Comparison of ENCODE assay signal across 14 mouse cellular contexts in the genomic region with DNA sequence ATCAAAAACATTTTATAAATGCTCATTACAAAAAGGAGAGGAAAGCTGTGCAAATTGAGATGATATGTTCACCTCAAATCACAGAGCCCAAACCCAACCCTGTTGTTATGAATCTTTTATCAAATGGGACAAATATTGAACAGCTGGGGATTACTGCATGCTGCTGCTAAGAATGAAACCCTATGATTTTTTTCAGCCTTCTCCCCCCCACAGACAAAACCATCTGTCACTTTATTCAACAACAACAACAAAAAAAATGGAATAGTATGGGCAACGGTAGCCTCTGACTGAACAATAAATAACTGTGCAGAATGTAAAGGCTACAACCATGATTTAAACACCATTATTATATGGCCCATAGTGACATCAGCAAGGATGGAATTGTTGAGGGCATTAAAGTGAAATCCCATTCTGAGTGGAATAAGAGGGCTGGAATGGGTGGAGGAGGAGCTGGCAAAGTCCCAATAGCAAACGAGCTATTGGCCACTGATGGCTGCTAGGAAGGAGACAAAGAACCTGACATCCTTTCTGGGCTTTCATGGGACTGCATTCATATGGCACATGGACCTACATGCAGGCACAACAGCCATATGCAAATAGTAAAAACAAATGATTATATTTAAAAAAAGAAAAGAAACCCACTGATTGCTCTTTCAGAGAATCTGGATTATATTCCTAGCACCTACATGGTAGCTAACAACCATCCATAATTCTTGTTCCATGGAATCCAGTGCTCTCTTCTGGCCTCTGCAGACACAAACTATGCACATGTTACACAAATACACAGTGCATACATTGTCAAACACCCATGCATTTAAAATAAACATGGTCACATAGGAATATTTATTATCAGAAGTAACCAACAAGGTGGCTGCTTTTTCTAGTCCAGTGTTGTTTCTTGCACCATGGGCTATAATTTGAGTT.
DNase-seq lines count a peak whose midpoint lies in the region; ATAC-seq and TF ChIP-seq lines count a peak whose summit lies in the region.
"Had no signal": no experiment of that assay in that cellular context is flagged by ENCODE, and none has a peak within 500 bp of the region (broad histone marks: within the 10 kb centered on the region; RNA-seq: fewer than 3 reads in every experiment).

No protein-coding gene starts in this region.

- no peak overlapping the region for H3K9ac ChIP-seq in midbrain, embryonic 14.5 days (replicated peaks; ENCODE audit: low read length)
- H3K9ac ChIP-seq in midbrain, embryonic 13.5 days (replicated peaks) = no peak overlapping the region
- H3K9ac ChIP-seq in forebrain, postnatal 0 days = no peak overlapping the region
- H3K9ac ChIP-seq: heart, embryonic 13.5 days; limb, embryonic 12.5 days; liver, embryonic 13.5 days had no signal

- no peaks in the 10 kb centered on the region for H3K4me1 ChIP-seq in midbrain, embryonic 14.5 days (ENCODE audit: control insufficient read depth, insufficient read depth, low read length)
- H3K4me1 ChIP-seq in midbrain, embryonic 13.5 days (replicated peaks) = no peaks in the 10 kb centered on the region
- H3K4me1 ChIP-seq in forebrain, postnatal 0 days (ENCODE audit: insufficient read depth) = no peaks in the 10 kb centered on the region
- H3K4me1 ChIP-seq: heart, embryonic 13.5 days; limb, embryonic 12.5 days; liver, embryonic 13.5 days had no signal

- WGBS in midbrain, embryonic 14.5 days = 41% methylated on average over 2 of the region's 2 CpGs
- WGBS in midbrain, embryonic 13.5 days = 40% methylated on average over 2 of the region's 2 CpGs
- 13% methylated on average over 2 of the region's 2 CpGs for WGBS in forebrain, postnatal 0 days

- peak; percentile 29 for DNase-seq in midbrain, embryonic 14.5 days
- DNase-seq in cerebellum, adult 11-12 months = peak; percentile 8
- peak; percentile 72 to 81 for DNase-seq in cerebellum, postnatal 14 days
- DNase-seq in forebrain, postnatal 0 days = peak; percentile 21
- no peak for DNase-seq in c-Kit-positive CD71-positive TER-119-positive erythroid progenitor cells, embryonic 14.5 days (ENCODE audit: low spot score)
- DNase-seq: adrenal gland, postnatal 10 days; kidney, adult 11 months; liver, embryonic 13.5 days; right cerebral cortex, postnatal 25 days; thymus, postnatal 4 days had no signal

- ATAC-seq in midbrain, embryonic 14.5 days (ENCODE audit: low FRiP score, low TSS enrichment) = no peak
- ATAC-seq in midbrain, embryonic 13.5 days = no peak
- no peak for ATAC-seq in forebrain, postnatal 0 days
- no peak for ATAC-seq in megakaryocyte, adult 5-6 weeks (ENCODE audit: poor library complexity, severe bottlenecking)

- no peaks in the 10 kb centered on the region for H3K9me3 ChIP-seq in midbrain, embryonic 14.5 days (ENCODE audit: control insufficient read depth, low read length)
- H3K9me3 ChIP-seq in midbrain, embryonic 13.5 days = no peaks in the 10 kb centered on the region
- H3K9me3 ChIP-seq in forebrain, postnatal 0 days (ENCODE audit: low read length) = no peaks in the 10 kb centered on the region
- H3K9me3 ChIP-seq: heart, embryonic 13.5 days; limb, embryonic 12.5 days; liver, embryonic 13.5 days had no signal

- H3K4me2 ChIP-seq in midbrain, embryonic 14.5 days (ENCODE audit: low read length) = no peak overlapping the region
- no peak overlapping the region for H3K4me2 ChIP-seq in midbrain, embryonic 13.5 days (replicated peaks)
- H3K4me2 ChIP-seq in forebrain, postnatal 0 days (ENCODE audit: low read depth) = no peak overlapping the region
- H3K4me2 ChIP-seq: heart, embryonic 13.5 days; limb, embryonic 12.5 days; liver, embryonic 13.5 days had no signal

- H3K36me3 ChIP-seq in midbrain, embryonic 14.5 days (ENCODE audit: control insufficient read depth, insufficient read depth, low read length) = no peaks in the 10 kb centered on the region
- H3K36me3 ChIP-seq in midbrain, embryonic 13.5 days = no peaks in the 10 kb centered on the region
- no peaks in the 10 kb centered on the region for H3K36me3 ChIP-seq in forebrain, postnatal 0 days (ENCODE audit: insufficient read depth)
- H3K36me3 ChIP-seq: heart, embryonic 13.5 days; limb, embryonic 12.5 days; liver, embryonic 13.5 days had no signal

- no peak for TF ChIP-seq CTCF in forebrain, postnatal 0 days (IDR thresholded peaks at IDR 0.05; ENCODE audit: low read depth)

- H3K27ac ChIP-seq in midbrain, embryonic 14.5 days (replicated peaks; ENCODE audit: low read depth, low read length) = no peak overlapping the region
- no peak overlapping the region for H3K27ac ChIP-seq in midbrain, embryonic 13.5 days
- no peak overlapping the region for H3K27ac ChIP-seq in forebrain, postnatal 0 days (ENCODE audit: low read depth, low read length)
- H3K27ac ChIP-seq: heart, embryonic 13.5 days; limb, embryonic 12.5 days; liver, embryonic 13.5 days had no signal

- H3K27me3 ChIP-seq in midbrain, embryonic 14.5 days (ENCODE audit: control insufficient read depth, insufficient read depth, low read length) = no peaks in the 10 kb centered on the region
- no peaks in the 10 kb centered on the region for H3K27me3 ChIP-seq in midbrain, embryonic 13.5 days
- no peaks in the 10 kb centered on the region for H3K27me3 ChIP-seq in forebrain, postnatal 0 days (ENCODE audit: insufficient read depth, low read length)
- H3K27me3 ChIP-seq: heart, embryonic 13.5 days; limb, embryonic 12.5 days; liver, embryonic 13.5 days had no signal

- H3K4me3 ChIP-seq in midbrain, embryonic 14.5 days (replicated peaks; ENCODE audit: low read depth, low read length) = no peak overlapping the region
- no peak overlapping the region for H3K4me3 ChIP-seq in midbrain, embryonic 13.5 days (replicated peaks)
- H3K4me3 ChIP-seq in forebrain, postnatal 0 days (ENCODE audit: low read depth, low read length) = no peak overlapping the region
- H3K4me3 ChIP-seq: heart, embryonic 13.5 days; limb, embryonic 12.5 days; liver, embryonic 13.5 days had no signal
